Comparison of ENCODE assay signal across 8 mouse cellular contexts in genomic region chr9:46229573-46230449, GRCm38 (mm10). TPM values are rescaled to one million over a fixed set of nuclear protein-coding genes. Genes with fewer than 3 reads are reported as not detected.
DNase-seq lines count a peak whose midpoint lies in the region; ATAC-seq lines count a peak whose summit lies in the region.

No protein-coding gene starts in this region.

- H3K27me3 ChIP-seq in hindbrain, embryonic 13.5 days: 0 out of 2 replicates have a peak, but pooled peaks cover 8% of the 10 kb centered on the region

- H3K36me3 ChIP-seq in hindbrain, embryonic 13.5 days: no peaks in the 10 kb centered on the region

- H3K9ac ChIP-seq in hindbrain, embryonic 13.5 days: peak overlapping the region; percentile 73

- peak; percentile 89 for DNase-seq in MN1 (ENCODE audit: low spot score)
- peak; percentile 96 for DNase-seq in cerebellum, adult 9-10 months
- peak; percentile 82 to 84 for DNase-seq in frontal cortex, postnatal 14 days (ENCODE audit: low spot score in 2 of 2)
- DNase-seq in layer of hippocampus, postnatal 14 days (ENCODE audit: low spot score in 2 of 2): peak; percentile 80 to 87
- peak; percentile 90 for DNase-seq in lung, postnatal 10 days
- DNase-seq in retina, postnatal 7 days (ENCODE audit: low read depth, low spot score): peak; percentile 74
- DNase-seq in urinary bladder, adult 18-20 months (ENCODE audit: low spot score in 2 of 2): peak; percentile 61 to 69

- H3K4me3 ChIP-seq in hindbrain, embryonic 13.5 days: peak overlapping the region; percentile 40

- peaks cover 10% of the 10 kb centered on the region; the same call in 1 of the 2 replicates for H3K4me1 ChIP-seq in hindbrain, embryonic 13.5 days (replicated peaks)

- peak; percentile 96 for ATAC-seq in hindbrain, embryonic 13.5 days (ENCODE audit: low FRiP score)

- H3K4me2 ChIP-seq in hindbrain, embryonic 13.5 days: peak overlapping the region; percentile 61

- H3K27ac ChIP-seq in hindbrain, embryonic 13.5 days: peak overlapping the region; percentile 69

- WGBS in hindbrain, embryonic 13.5 days: 16% methylated on average over 37 of the region's 37 CpGs

- H3K9me3 ChIP-seq in hindbrain, embryonic 13.5 days: no peaks in the 10 kb centered on the region

RNA-seq across cellular contexts. Expression of gene Apoa1, which starts 1.4 kb away (rescaled TPM):
- 3.3 and 3.7 TPM in 2 replicates for polyA plus RNA-seq in hindbrain, embryonic 13.5 days (2015; fragmentation: Nextera tagmentation; extraction: Ambion mirVana)
- under 1 TPM in 1 of 2 experiments, not detected in 1; 0.53 TPM for total RNA-seq in layer of hippocampus, postnatal 14 days (2021)

RNA-seq across cellular contexts. Expression of gene Apoc3, which starts 5.6 kb away (rescaled TPM):
- polyA plus RNA-seq in hindbrain, embryonic 13.5 days (2015; fragmentation: Nextera tagmentation; extraction: Ambion mirVana): not detected in 2 replicates
- total RNA-seq in layer of hippocampus, postnatal 14 days (2021): not detected

RNA-seq across cellular contexts. Expression of gene Apoa4, which starts 10.7 kb away (rescaled TPM):
- polyA plus RNA-seq in hindbrain, embryonic 13.5 days (2015; fragmentation: Nextera tagmentation; extraction: Ambion mirVana): not detected in 2 replicates
- not detected for total RNA-seq in layer of hippocampus, postnatal 14 days (2021)

RNA-seq across cellular contexts. Expression of gene Apoa5, which starts 38.6 kb away (rescaled TPM):
- polyA plus RNA-seq in hindbrain, embryonic 13.5 days (2015; fragmentation: Nextera tagmentation; extraction: Ambion mirVana): not detected in 2 replicates
- total RNA-seq in layer of hippocampus, postnatal 14 days (2021): not detected

RNA-seq across cellular contexts. Expression of gene Zpr1, which starts 43.1 kb away (rescaled TPM):
- 60.2 and 61.1 TPM in 2 replicates for polyA plus RNA-seq in hindbrain, embryonic 13.5 days (2015; fragmentation: Nextera tagmentation; extraction: Ambion mirVana)
- total RNA-seq in layer of hippocampus, postnatal 14 days (2021): 10 to 100 TPM; 33.3 to 36.2 TPM

Comparison
In these comparisons a context has a peak if more than half of its experiments do, and no peak if none do; other contexts are left out.
1. Peak in every context shown above with its lines: DNase-seq, ATAC-seq, H3K4me3 ChIP-seq and H3K27ac ChIP-seq.